9 mouse cellular contexts compared by ENCODE assay signal in genomic region chr14:25520991-25521390, GRCm38 (mm10).
A peak's percentile ranks its signal among the peaks of the same experiment; 100 is the strongest.
DNase-seq lines count a peak whose midpoint lies in the region; ATAC-seq and TF ChIP-seq lines count a peak whose summit lies in the region.
"Had no signal": no experiment of that assay in that cellular context is flagged by ENCODE, and none has a peak within 500 bp of the region (broad histone marks: within the 10 kb centered on the region; RNA-seq: fewer than 3 reads in every experiment).

No protein-coding gene starts in this region.

- no peaks in the 10 kb centered on the region for H3K36me3 ChIP-seq in liver, adult 2 months (ENCODE audit: control insufficient read depth, insufficient read depth, low read length)
- no peaks in the 10 kb centered on the region for H3K36me3 ChIP-seq in hindbrain, embryonic 15.5 days
- H3K36me3 ChIP-seq in midbrain, embryonic 16.5 days (ENCODE audit: control insufficient read depth, insufficient read depth, low read length) = no peaks in the 10 kb centered on the region
- H3K36me3 ChIP-seq: lung, embryonic 15.5 days had no signal

- ATAC-seq in hindbrain, embryonic 15.5 days (ENCODE audit: low FRiP score, low read depth) = no peak
- no peak; the same call in 1 of the 2 replicates for ATAC-seq in midbrain, embryonic 16.5 days

- peak overlapping the region; percentile 9; the same call in 1 of the 2 replicates for H3K9ac ChIP-seq in liver, adult 2 months (ENCODE audit: low read depth, low read length)
- H3K9ac ChIP-seq in hindbrain, embryonic 15.5 days = no peak overlapping the region
- H3K9ac ChIP-seq in midbrain, embryonic 16.5 days (ENCODE audit: low read depth, low read length) = no peak overlapping the region
- H3K9ac ChIP-seq: lung, embryonic 15.5 days had no signal

- no peak overlapping the region for H3K4me2 ChIP-seq in hindbrain, embryonic 15.5 days
- no peak overlapping the region for H3K4me2 ChIP-seq in midbrain, embryonic 16.5 days (ENCODE audit: low read length)
- H3K4me2 ChIP-seq: lung, embryonic 15.5 days had no signal

- H3K27ac ChIP-seq in cerebellum, adult 2 months (ENCODE audit: insufficient read depth, low read length) = peak overlapping the region; percentile 92
- peak overlapping the region; percentile 69 for H3K27ac ChIP-seq in liver, adult 2 months (replicated peaks; ENCODE audit: insufficient read depth, low read depth, low read length)
- H3K27ac ChIP-seq in hindbrain, embryonic 15.5 days (replicated peaks) = peak overlapping the region; percentile 37; the same call in 1 of the 2 replicates
- peak overlapping the region; percentile 61 for H3K27ac ChIP-seq in midbrain, embryonic 16.5 days (ENCODE audit: low read length)

- no peak for TF ChIP-seq CTCF in cerebellum, adult 2 months (IDR thresholded peaks at IDR 0.05; ENCODE audit: borderline replicate concordance, insufficient read depth, low read depth, low read length)
- no peak for TF ChIP-seq CTCF in liver, adult 2 months (IDR thresholded peaks at IDR 0.05; ENCODE audit: low read depth, low read length)

- peaks cover 12% of the 10 kb centered on the region; the same call in 1 of the 2 replicates for H3K79me2 ChIP-seq in liver, adult 2 months (ENCODE audit: control insufficient read depth, insufficient read depth, low read length)

- peaks cover 92% of the 10 kb centered on the region for H3K4me1 ChIP-seq in cerebellum, adult 2 months (ENCODE audit: control insufficient read depth, insufficient read depth, low read length)
- H3K4me1 ChIP-seq in liver, adult 2 months (ENCODE audit: control insufficient read depth, insufficient read depth, low read length) = peaks cover 59% of the 10 kb centered on the region
- peaks cover 87% of the 10 kb centered on the region for H3K4me1 ChIP-seq in hindbrain, embryonic 15.5 days (replicated peaks)
- H3K4me1 ChIP-seq in midbrain, embryonic 16.5 days (ENCODE audit: control insufficient read depth, insufficient read depth, low read length) = peaks cover 34% of the 10 kb centered on the region

- no peaks in the 10 kb centered on the region for H3K9me3 ChIP-seq in hindbrain, embryonic 15.5 days
- no peaks in the 10 kb centered on the region for H3K9me3 ChIP-seq in midbrain, embryonic 16.5 days (replicated peaks; ENCODE audit: control insufficient read depth, low read length, poor library complexity, severe bottlenecking)
- H3K9me3 ChIP-seq: lung, embryonic 15.5 days had no signal

- H3K4me3 ChIP-seq in cerebellum, adult 2 months (replicated peaks; ENCODE audit: insufficient read depth, low read depth, low read length) = no peak overlapping the region
- no peak overlapping the region for H3K4me3 ChIP-seq in liver, adult 2 months (ENCODE audit: insufficient read depth, low read depth, low read length)
- H3K4me3 ChIP-seq in hindbrain, embryonic 15.5 days = no peak overlapping the region
- H3K4me3 ChIP-seq in midbrain, embryonic 16.5 days (ENCODE audit: low read depth, low read length) = no peak overlapping the region
- H3K4me3 ChIP-seq: lung, embryonic 15.5 days had no signal

- WGBS in cerebellum, adult 2 months = 17% methylated on average over 9 of the region's 9 CpGs
- WGBS in liver, adult 2 months = 75% methylated on average over 9 of the region's 9 CpGs
- 36% methylated on average over 9 of the region's 9 CpGs for WGBS in hindbrain, embryonic 15.5 days
- 13% methylated on average over 9 of the region's 9 CpGs for WGBS in midbrain, embryonic 16.5 days

- no peak for TF ChIP-seq POLR2A in cerebellum, adult 2 months (IDR thresholded peaks at IDR 0.05; ENCODE audit: borderline replicate concordance, insufficient read depth, low read length)
- TF ChIP-seq POLR2A in liver, adult 2 months (IDR thresholded peaks at IDR 0.05; ENCODE audit: extremely low read depth, insufficient read depth, low read length) = no peak

- DNase-seq in cerebellum, adult 2 months = no peak
- DNase-seq in cerebellum, adult 9-11 months = no peak
- DNase-seq in liver, adult 2 months (ENCODE audit: extremely low read depth, low read depth, low spot score) = no peak
- DNase-seq in liver = no peak
- DNase-seq in frontal cortex, postnatal 14 days (ENCODE audit: low spot score in 2 of 2) = no peak
- DNase-seq in lung, postnatal 14 days = no peak

- H3K27me3 ChIP-seq in cerebellum, adult 2 months (ENCODE audit: control insufficient read depth, insufficient read depth, low read length) = no peaks in the 10 kb centered on the region
- no peaks in the 10 kb centered on the region for H3K27me3 ChIP-seq in liver, adult 2 months (ENCODE audit: control insufficient read depth, insufficient read depth, low read length)
- no peaks in the 10 kb centered on the region for H3K27me3 ChIP-seq in hindbrain, embryonic 15.5 days
- no peaks in the 10 kb centered on the region for H3K27me3 ChIP-seq in midbrain, embryonic 16.5 days (ENCODE audit: control insufficient read depth, insufficient read depth, low read depth, low read length)
- H3K27me3 ChIP-seq: lung, embryonic 15.5 days had no signal

Comparison
In these comparisons a context has a peak if more than half of its experiments do, and no peak if none do; other contexts are left out.
1. H3K27ac ChIP-seq: peak in every context shown above with its lines; median percentile 92 in cerebellum, adult 2 months; 69 in liver, adult 2 months; 61 in midbrain, embryonic 16.5 days; 37 in hindbrain, embryonic 15.5 days.